Mouse (Mus musculus) cerebellum, adult 2 months (tissue): ENCODE results near the gene Birc2. TPM values are rescaled to one million over a fixed set of nuclear protein-coding genes. Genes with fewer than 3 reads are reported as not detected.

Experiments
- DNase-seq, 2 experiments: peaks; one replicate each; pipeline ENCODE4 v3.0.0; 2021
- H3K27ac ChIP-seq: fragments of 200-500 bp; 2 replicates; pipeline ENCODE4 v1.5.1; 2012; ENCODE audit warnings: low read length, control low read depth, inconsistent platforms; ENCODE audit not compliant: insufficient read depth
- H3K27me3 ChIP-seq: fragments of 200-500 bp; 2 replicates; pipeline ENCODE4 v1.6.1; 2012; ENCODE audit warnings: inconsistent platforms, mild to moderate bottlenecking, low read length, moderate library complexity; ENCODE audit not compliant: control insufficient read depth, insufficient read depth
- H3K4me1 ChIP-seq: fragments of 200-500 bp; 2 replicates; pipeline ENCODE4 v1.6.1; 2011; ENCODE audit warnings: low read length; ENCODE audit not compliant: control insufficient read depth, insufficient read depth
- H3K4me3 ChIP-seq: fragments of 200-500 bp; replicated peaks from 2 replicates; pipeline ENCODE3; 2011; ENCODE audit warnings: mild to moderate bottlenecking, low read depth, low read length, control low read depth; ENCODE audit not compliant: insufficient read depth
- CTCF ChIP-seq: fragments of 200-500 bp; IDR thresholded peaks from 2 replicates; pipeline ENCODE4 v1.5.1; 2011; ENCODE audit warnings: low read depth, mild to moderate bottlenecking, control low read depth, low read length, moderate library complexity, borderline replicate concordance; ENCODE audit not compliant: insufficient read depth
- POLR2A ChIP-seq: fragments of 200-500 bp; IDR thresholded peaks from 2 replicates; pipeline ENCODE4 v1.6.1; 2011; ENCODE audit warnings: low read length, control low read depth, borderline replicate concordance; ENCODE audit not compliant: insufficient read depth
- WGBS: fragments of 180-500 bp; shearing (Covaris S2); methylation state at CpG from one replicate; pipeline ENCODE4 v1.1.7; 2018; 5-methylcytosine and 5-hydroxymethylcytosine counted together
- polyA plus RNA-seq: library from polyadenylated mRNA; depleted of rRNA; stranded (reverse); fragments of >200 nt; gene quantifications from 2 replicates; pipeline ENCODE4 v1.2.3, GENCODE M21; 2012; rRNA removed

Gene Birc2
- polyA plus RNA-seq, 1 experiment = 32.6 TPM

- no peak for DNase-seq
- no peak for TF ChIP-seq POLR2A
- no peak for TF ChIP-seq CTCF
- no peak overlapping the region for H3K27ac ChIP-seq
- H3K4me3 ChIP-seq = no peak overlapping the region
- no peaks in the 10 kb centered on the region for H3K4me1 ChIP-seq
- H3K27me3 ChIP-seq = no peaks in the 10 kb centered on the region
- WGBS = 72% methylated on average over 2 of the region's 2 CpGs
Measured at GRCm38 (mm10) chr9:7772361-7772760, 64.5 kb downstream of the Birc2 start.

- H3K4me1 ChIP-seq = no peaks in the 10 kb centered on the region
- no peak for DNase-seq
- TF ChIP-seq CTCF (no peak), POLR2A (no peak)
- no peak overlapping the region for H3K27ac ChIP-seq
- 82% methylated on average over 5 of the region's 5 CpGs for WGBS
- H3K27me3 ChIP-seq = no peaks in the 10 kb centered on the region
- H3K4me3 ChIP-seq = no peak overlapping the region
Measured at GRCm38 (mm10) chr9:7769491-7769890, 67.4 kb downstream of the Birc2 start.

GRCm38 (mm10) chr9:7769081-7769480, 67.8 kb downstream of the Birc2 start:
- TF ChIP-seq CTCF (no peak), POLR2A (no peak)
- DNase-seq = no peak
- Histone ChIP-seq H3K27ac (no peak overlapping the region), H3K4me1 (no peaks in the 10 kb centered on the region), H3K27me3 (no peaks in the 10 kb centered on the region), H3K4me3 (no peak overlapping the region)
- 69% methylated on average over 4 of the region's 4 CpGs for WGBS

Other genes starting within 250 kb of the Birc2 start
- gene Mmp20, start 208.8 kb downstream of the Birc2 start, polyA plus RNA-seq = 0.08 and 0.10 TPM in 2 replicates
- not detected in 2 replicates for gene Mmp7, start 145.0 kb downstream of the Birc2 start, polyA plus RNA-seq
- gene Tmem123, start 73.0 kb downstream of the Birc2 start, polyA plus RNA-seq = 20.9 and 21.4 TPM in 2 replicates
- gene Birc3, start 36.1 kb upstream of the Birc2 start, polyA plus RNA-seq = 2.0 and 2.4 TPM in 2 replicates
- gene Yap1, start 167.5 kb upstream of the Birc2 start, polyA plus RNA-seq = 8.5 and 10.0 TPM in 2 replicates
- 4.9 and 5.1 TPM in 2 replicates for gene Cfap300, start 205.8 kb upstream of the Birc2 start, polyA plus RNA-seq